ENCODE assay signal across 25 mouse cellular contexts in the genomic region with DNA sequence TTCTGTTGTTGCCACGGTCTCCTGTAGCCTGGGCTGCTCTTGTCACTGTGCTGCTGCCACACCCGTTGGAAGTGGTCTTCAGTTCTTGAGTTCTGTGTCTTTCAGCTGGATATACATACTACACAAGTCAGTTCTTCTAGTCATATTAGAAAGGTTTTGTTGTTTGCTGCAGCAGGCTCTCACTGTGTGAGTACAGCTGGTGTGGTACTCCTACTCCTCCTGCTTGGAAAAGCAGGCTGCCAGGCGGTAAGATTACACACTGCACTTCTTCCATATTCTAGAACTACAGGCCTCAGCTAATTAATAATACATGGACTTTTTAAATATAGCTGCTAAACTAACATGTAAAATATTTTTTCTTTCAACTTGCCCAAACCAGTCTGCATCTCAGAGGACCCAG. TPM values are rescaled to one million over a fixed set of nuclear protein-coding genes. Genes with fewer than 3 reads are reported as not detected.
DNase-seq lines count a peak whose midpoint lies in the region; ATAC-seq and TF ChIP-seq lines count a peak whose summit lies in the region.
"Had no signal": no experiment of that assay in that cellular context is flagged by ENCODE, and none has a peak within 500 bp of the region (broad histone marks: within the 10 kb centered on the region; RNA-seq: fewer than 3 reads in every experiment).

No protein-coding gene starts in this region.

- TF ChIP-seq POLR2A in heart, adult 2 months (IDR thresholded peaks at IDR 0.05; ENCODE audit: insufficient read depth, low read depth, low read length) = no peak

- DNase-seq in heart, adult 2 months = no peak
- no peak for DNase-seq in heart, adult 9 months (ENCODE audit: low spot score in 2 of 2)
- DNase-seq in right cerebral cortex, adult 18-20 months = peak; percentile 22
- DNase-seq in right cerebral cortex, postnatal 4 days = no peak
- peak; percentile 17 to 26 for DNase-seq in right cerebral cortex, adult 2 months (ENCODE audit: low spot score in 2 of 2)
- DNase-seq in spleen, postnatal 14 days (ENCODE audit: low spot score in 2 of 2) = no peak
- DNase-seq in forebrain, embryonic 11.5 days (ENCODE audit: low spot score) = no peak
- DNase-seq: adrenal gland, adult 2 months; cerebellum, adult 18-20 months; cerebellum, postnatal 14 days; gastrocnemius, postnatal 14 days; heart, postnatal 14 days; kidney, postnatal 36 days; liver, embryonic 13.5 days; lung, adult 2 months; lung, postnatal 14 days; thymus, postnatal 14 days had no signal

- no peaks in the 10 kb centered on the region for H3K9me3 ChIP-seq in forebrain, embryonic 11.5 days (ENCODE audit: control insufficient read depth, low read length)
- H3K9me3 ChIP-seq: forebrain, embryonic 10.5 days; heart, embryonic 13.5 days; liver, embryonic 13.5 days; midbrain, embryonic 15.5 days; neural tube, embryonic 12.5 days had no signal

- peak overlapping the region; percentile 36; the same call in 1 of the 2 replicates for H3K27ac ChIP-seq in heart, adult 2 months
- no peak overlapping the region for H3K27ac ChIP-seq in forebrain, embryonic 11.5 days (ENCODE audit: low read depth, low read length)
- H3K27ac ChIP-seq: forebrain, embryonic 10.5 days; heart, embryonic 13.5 days; hindbrain, postnatal 0 days; liver, embryonic 13.5 days; midbrain, embryonic 15.5 days; neural tube, embryonic 12.5 days had no signal

- no peak for ATAC-seq in forebrain, embryonic 11.5 days (replicated peaks; ENCODE audit: low FRiP score)
- ATAC-seq: hindbrain, postnatal 0 days; intestine, embryonic 16.5 days; midbrain, embryonic 15.5 days had no signal

- no peak overlapping the region for H3K4me2 ChIP-seq in forebrain, embryonic 11.5 days (ENCODE audit: low read depth, low read length, severe bottlenecking)
- H3K4me2 ChIP-seq: heart, embryonic 13.5 days; liver, embryonic 13.5 days; midbrain, embryonic 15.5 days; neural tube, embryonic 12.5 days had no signal

- H3K27me3 ChIP-seq in heart, adult 2 months (ENCODE audit: control insufficient read depth, insufficient read depth, low read length) = no peaks in the 10 kb centered on the region
- H3K27me3 ChIP-seq in forebrain, embryonic 11.5 days (ENCODE audit: control insufficient read depth, insufficient read depth, low read length) = no peaks in the 10 kb centered on the region
- H3K27me3 ChIP-seq: heart, embryonic 13.5 days; liver, embryonic 13.5 days; midbrain, embryonic 15.5 days; neural tube, embryonic 12.5 days had no signal

- no peak overlapping the region for H3K9ac ChIP-seq in heart, adult 2 months (ENCODE audit: low read depth, low read length)
- H3K9ac ChIP-seq in forebrain, embryonic 11.5 days (ENCODE audit: low read length) = no peak overlapping the region
- H3K9ac ChIP-seq: heart, embryonic 13.5 days; liver, embryonic 13.5 days; midbrain, embryonic 15.5 days; neural tube, embryonic 12.5 days had no signal

- no peaks in the 10 kb centered on the region for H3K79me2 ChIP-seq in heart, adult 2 months (replicated peaks; ENCODE audit: control insufficient read depth, insufficient read depth, low read length)

- no peaks in the 10 kb centered on the region; the same call in 1 of the 2 replicates for H3K4me1 ChIP-seq in heart, adult 2 months (ENCODE audit: control insufficient read depth, insufficient read depth, low read length)
- H3K4me1 ChIP-seq in forebrain, embryonic 11.5 days (replicated peaks; ENCODE audit: control insufficient read depth, insufficient read depth, low read length) = no peaks in the 10 kb centered on the region
- H3K4me1 ChIP-seq: forebrain, embryonic 10.5 days; heart, embryonic 13.5 days; liver, embryonic 13.5 days; midbrain, embryonic 15.5 days; neural tube, embryonic 12.5 days had no signal

- H3K4me3 ChIP-seq in heart, adult 2 months = no peak overlapping the region
- no peak overlapping the region for H3K4me3 ChIP-seq in forebrain, embryonic 11.5 days (ENCODE audit: low read depth, low read length)
- H3K4me3 ChIP-seq: forebrain, embryonic 10.5 days; heart, embryonic 13.5 days; liver, embryonic 13.5 days; midbrain, embryonic 15.5 days; neural tube, embryonic 12.5 days had no signal

- intact Hi-C loops in heart, adult 2 months (cut with DNase I) = no loop called here

- no peak for TF ChIP-seq CTCF in heart, adult 2 months (IDR thresholded peaks at IDR 0.05)

- peaks cover 11% of the 10 kb centered on the region for H3K36me3 ChIP-seq in heart, adult 2 months (ENCODE audit: control insufficient read depth, insufficient read depth, low read length)
- H3K36me3 ChIP-seq in forebrain, embryonic 11.5 days (ENCODE audit: control insufficient read depth, insufficient read depth, low read length) = peaks cover 9% of the 10 kb centered on the region; the same call in 1 of the 2 replicates

- TF ChIP-seq EP300 in heart, adult 2 months (IDR thresholded peaks at IDR 0.05; ENCODE audit: insufficient read depth, low read depth, low read length) = no peak

- 91% methylated on average over 3 of the region's 3 CpGs for WGBS in heart, adult 2 months
- 95% methylated on average over 3 of the region's 3 CpGs for WGBS in forebrain, embryonic 11.5 days

RNA-seq across cellular contexts. Expression of gene Sugt1, which starts 19.4 kb away (rescaled TPM):
- total RNA-seq in heart, adult 2 months (2021) = 10 to 100 TPM; 52.4 to 64.9 TPM
- 5.7 and 16.9 TPM in 2 replicates for polyA plus RNA-seq in heart, adult 2 months (2012; rRNA removed)
- polyA plus RNA-seq in forebrain, embryonic 11.5 days (2014; fragmentation: Nextera tagmentation; extraction: Ambion mirVana) = 149 and 150 TPM in 2 replicates

RNA-seq across cellular contexts. Expression of gene Cnmd, which starts 55.1 kb away (rescaled TPM):
- total RNA-seq in heart, adult 2 months (2021) = 1 to 10 TPM; 2.0 to 3.9 TPM
- polyA plus RNA-seq in heart, adult 2 months (2012; rRNA removed) = 0.47 and 1.5 TPM in 2 replicates
- 3.4 and 4.1 TPM in 2 replicates for polyA plus RNA-seq in forebrain, embryonic 11.5 days (2014; fragmentation: Nextera tagmentation; extraction: Ambion mirVana)
- total RNA-seq: ES-E14; megakaryocyte-erythroid progenitor cell, adult 5-6 weeks had no signal
- polyA plus RNA-seq: adrenal gland, adult 2 months; liver, embryonic 13.5 days had no signal

Comparison
In these comparisons a context has a peak if more than half of its experiments do, and no peak if none do; other contexts are left out.
1. DNase-seq: peak in right cerebral cortex, adult 18-20 months (single experiment) and right cerebral cortex, adult 2 months (2 of 2); none in heart, adult 2 months (0 of 2), heart, adult 9 months (0 of 2), right cerebral cortex, postnatal 4 days (single experiment), spleen, postnatal 14 days (0 of 2) and forebrain, embryonic 11.5 days (single experiment).